Mouse (Mus musculus): ENCODE measurements around the gene Arhgap33. TPM values are rescaled to one million over a fixed set of nuclear protein-coding genes. Genes with fewer than 3 reads are reported as not detected.

The Arhgap33 gene
- total RNA-seq (2021) (under 1 TPM; 0.34 to 0.37 TPM), polyA plus RNA-seq (2012; rRNA removed) (2.3 and 3.0 TPM in 2 replicates)
- long read RNA-seq, partial matches to known transcripts, result 0 of 1 reads
- long read RNA-seq, other reads (novel, unspliced or antisense), result 1 of 1 reads

DNA sequence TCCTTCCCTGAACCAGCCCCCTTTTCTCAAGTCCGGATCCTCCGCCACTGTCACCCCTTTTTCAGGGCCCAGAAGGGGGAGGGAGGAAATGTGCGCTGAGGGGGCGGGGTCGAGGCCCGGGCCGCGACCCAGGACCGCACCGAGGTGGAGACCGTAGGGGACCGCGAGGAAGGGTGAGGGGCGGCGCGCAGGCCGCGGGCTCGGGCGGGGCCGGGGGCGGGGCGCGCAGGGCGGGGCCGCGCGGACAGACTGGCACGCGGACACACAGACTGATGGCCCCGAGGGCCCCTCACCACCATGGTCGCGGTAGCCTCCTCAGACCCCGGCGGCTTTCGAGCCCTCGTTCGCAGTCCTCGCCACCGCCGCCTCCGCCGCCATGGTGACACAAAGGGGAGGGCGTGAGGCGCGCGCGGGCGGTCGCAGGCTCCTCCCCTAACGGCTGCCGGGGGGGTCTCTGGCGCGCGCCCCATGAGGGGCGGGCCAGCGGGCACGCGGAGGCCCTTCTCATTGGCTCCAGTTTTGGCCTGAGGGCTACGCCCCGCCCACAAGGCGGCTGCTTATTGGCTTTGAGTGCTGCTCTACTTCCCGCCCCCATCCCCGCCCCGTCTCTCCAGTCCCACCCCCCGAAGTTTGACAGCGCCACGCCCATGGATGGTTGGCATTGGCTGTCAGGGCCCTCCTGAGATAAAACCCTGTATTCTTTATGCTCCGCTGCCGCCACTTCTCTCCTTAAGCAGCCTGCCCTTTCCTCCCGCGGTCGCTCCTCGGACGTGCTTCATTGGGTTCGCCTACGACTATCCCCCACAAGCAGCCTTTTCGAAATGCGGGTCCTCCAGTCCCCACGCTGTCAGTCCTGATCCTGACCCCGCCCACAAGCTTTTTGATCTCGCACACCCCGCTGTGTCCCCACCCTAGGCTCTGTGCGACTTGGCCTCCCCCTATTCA, at the start of gene Arhgap33:
TSS of gene Arhgap33 (minus strand) at position 428 of the 945 bp plus-strand sequence.
- H3K36me3 ChIP-seq (ENCODE audit: control insufficient read depth, insufficient read depth, low read length), result no peaks in the 10 kb centered on the region
- H3K27ac ChIP-seq, result no peak within 1 kb of the TSS
- 1% methylated on average over 76 of the region's 84 CpGs for WGBS
- intact Hi-C loops (cut with DNase I), result loop anchor here (2.0 to 5.0 kb wide), 2 partner anchors 16 to 163 kb away; no protein-coding TSS in a partner anchor
- H3K79me2 ChIP-seq (replicated peaks; ENCODE audit: control insufficient read depth, insufficient read depth, low read length), result no peaks in the 10 kb centered on the region
- no peak for TF ChIP-seq POLR2A (IDR thresholded peaks at IDR 0.05; ENCODE audit: insufficient read depth, low read depth, low read length)
- peaks cover 3% of the 10 kb centered on the region; the same call in 1 of the 2 replicates for H3K4me1 ChIP-seq (ENCODE audit: control insufficient read depth, insufficient read depth, low read length)
- H3K9ac ChIP-seq (ENCODE audit: low read depth, low read length), result peak within 1 kb of the TSS; percentile 80
- H3K4me3 ChIP-seq, result peak within 1 kb of the TSS; percentile 66
- H3K27me3 ChIP-seq (ENCODE audit: control insufficient read depth, insufficient read depth, low read length), result no peaks in the 10 kb centered on the region
- peak; percentile 96 for DNase-seq

DNA sequence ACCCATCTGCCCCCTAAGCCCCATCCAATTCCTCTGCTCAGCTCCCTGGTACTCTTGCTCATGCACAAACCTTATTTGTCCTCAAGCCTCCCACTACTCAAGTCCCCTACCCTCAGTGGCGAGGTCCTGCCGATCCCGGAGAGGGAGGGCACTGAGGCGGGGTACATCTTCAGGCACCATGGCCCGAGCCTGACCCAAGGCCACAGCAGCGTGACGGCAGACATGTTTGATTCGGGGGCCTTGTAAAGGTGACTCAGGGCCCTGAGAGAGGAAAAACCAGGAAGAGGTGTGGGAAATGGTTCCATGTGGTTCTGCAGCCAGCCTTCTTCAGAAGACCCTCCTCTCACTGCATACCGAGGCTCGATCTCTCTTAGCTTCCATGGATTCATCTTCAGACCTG, 49.5 kb upstream of the Arhgap33 start:
- Histone ChIP-seq H3K9ac (ENCODE audit: low read depth, low read length) (no peak overlapping the region), H3K27ac (no peak overlapping the region), H3K27me3 (ENCODE audit: control insufficient read depth, insufficient read depth, low read length) (no peaks in the 10 kb centered on the region), H3K36me3 (ENCODE audit: control insufficient read depth, insufficient read depth, low read length) (no peaks in the 10 kb centered on the region), H3K79me2 (replicated peaks; ENCODE audit: control insufficient read depth, insufficient read depth, low read length) (peaks cover 1% of the 10 kb centered on the region), H3K4me1 (ENCODE audit: control insufficient read depth, insufficient read depth, low read length) (no peaks in the 10 kb centered on the region), H3K4me3 (no peak overlapping the region)
- TF ChIP-seq POLR2A (IDR thresholded peaks at IDR 0.05; ENCODE audit: insufficient read depth, low read depth, low read length) (no peak), CTCF (IDR thresholded peaks at IDR 0.05) (no peak), EP300 (IDR thresholded peaks at IDR 0.05; ENCODE audit: insufficient read depth, low read depth, low read length) (no peak)
- 91% methylated on average over 10 of the region's 10 CpGs for WGBS
- intact Hi-C loops (cut with DNase I), result no loop called here
- no peak for DNase-seq

DNA sequence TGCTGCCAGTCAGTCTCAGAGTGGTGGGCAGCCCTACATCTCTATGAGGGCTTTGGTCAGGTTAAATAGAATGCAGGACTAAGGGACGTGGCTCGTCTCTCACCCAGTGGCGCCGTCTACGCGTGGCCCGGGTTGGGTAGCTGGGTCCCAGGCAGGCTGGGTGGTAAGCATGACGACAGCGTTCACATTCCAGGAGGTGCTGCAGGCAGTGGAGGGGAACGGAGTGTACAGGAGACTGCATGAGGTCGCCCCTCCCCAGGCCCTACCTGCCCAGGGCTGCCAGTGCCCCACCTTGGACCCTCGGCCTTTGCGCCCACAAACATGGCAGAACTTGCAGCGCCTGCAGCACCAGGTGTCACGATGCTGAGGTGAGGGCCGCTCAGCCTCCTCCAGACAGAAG, 46.7 kb upstream of the Arhgap33 start:
- Histone ChIP-seq H3K4me1 (ENCODE audit: control insufficient read depth, insufficient read depth, low read length) (no peaks in the 10 kb centered on the region), H3K4me3 (no peak overlapping the region), H3K27ac (no peak overlapping the region), H3K27me3 (ENCODE audit: control insufficient read depth, insufficient read depth, low read length) (no peaks in the 10 kb centered on the region), H3K36me3 (ENCODE audit: control insufficient read depth, insufficient read depth, low read length) (no peaks in the 10 kb centered on the region), H3K79me2 (replicated peaks; ENCODE audit: control insufficient read depth, insufficient read depth, low read length) (no peaks in the 10 kb centered on the region; the same call in 1 of the 2 replicates), H3K9ac (ENCODE audit: low read depth, low read length) (no peak overlapping the region)
- TF ChIP-seq EP300 (IDR thresholded peaks at IDR 0.05; ENCODE audit: insufficient read depth, low read depth, low read length), result no peak
- no peak for TF ChIP-seq CTCF (IDR thresholded peaks at IDR 0.05)
- TF ChIP-seq POLR2A (IDR thresholded peaks at IDR 0.05; ENCODE audit: insufficient read depth, low read depth, low read length), result no peak
- intact Hi-C loops (cut with DNase I), result no loop called here
- WGBS, result 94% methylated on average over 16 of the region's 16 CpGs
- no peak for DNase-seq

DNA sequence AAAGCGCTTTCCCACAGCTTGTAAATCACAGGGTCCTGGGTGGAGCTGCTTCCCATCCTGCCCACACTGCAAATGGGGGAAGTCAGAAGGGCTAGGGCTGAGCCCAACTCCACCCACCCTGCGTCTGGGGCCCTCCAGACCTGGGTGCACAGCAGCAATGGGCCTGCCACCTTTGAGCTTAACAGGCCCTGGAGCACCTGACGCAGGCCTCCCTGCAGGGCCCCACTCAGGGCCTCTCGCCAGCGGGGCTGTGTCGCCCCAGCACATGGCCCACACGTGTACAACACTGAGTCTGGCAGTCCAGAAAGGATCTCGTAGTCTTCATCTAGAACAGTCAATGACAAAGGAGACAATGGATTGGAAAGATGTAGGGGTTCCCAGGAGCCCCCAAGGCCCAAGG, 45.1 kb upstream of the Arhgap33 start:
- no peaks in the 10 kb centered on the region for H3K4me1 ChIP-seq (ENCODE audit: control insufficient read depth, insufficient read depth, low read length)
- no peak for DNase-seq
- no peak overlapping the region for H3K27ac ChIP-seq
- H3K9ac ChIP-seq (ENCODE audit: low read depth, low read length), result no peak overlapping the region
- no peak for TF ChIP-seq EP300 (IDR thresholded peaks at IDR 0.05; ENCODE audit: insufficient read depth, low read depth, low read length)
- no peak for TF ChIP-seq POLR2A (IDR thresholded peaks at IDR 0.05; ENCODE audit: insufficient read depth, low read depth, low read length)
- no peak for TF ChIP-seq CTCF (IDR thresholded peaks at IDR 0.05)
- no peaks in the 10 kb centered on the region for H3K36me3 ChIP-seq (ENCODE audit: control insufficient read depth, insufficient read depth, low read length)
- WGBS, result 94% methylated on average over 8 of the region's 8 CpGs
- no peak overlapping the region for H3K4me3 ChIP-seq
- H3K27me3 ChIP-seq (ENCODE audit: control insufficient read depth, insufficient read depth, low read length), result no peaks in the 10 kb centered on the region
- intact Hi-C loops (cut with DNase I), result no loop called here
- H3K79me2 ChIP-seq (replicated peaks; ENCODE audit: control insufficient read depth, insufficient read depth, low read length), result no peaks in the 10 kb centered on the region; the same call in 1 of the 2 replicates

DNA sequence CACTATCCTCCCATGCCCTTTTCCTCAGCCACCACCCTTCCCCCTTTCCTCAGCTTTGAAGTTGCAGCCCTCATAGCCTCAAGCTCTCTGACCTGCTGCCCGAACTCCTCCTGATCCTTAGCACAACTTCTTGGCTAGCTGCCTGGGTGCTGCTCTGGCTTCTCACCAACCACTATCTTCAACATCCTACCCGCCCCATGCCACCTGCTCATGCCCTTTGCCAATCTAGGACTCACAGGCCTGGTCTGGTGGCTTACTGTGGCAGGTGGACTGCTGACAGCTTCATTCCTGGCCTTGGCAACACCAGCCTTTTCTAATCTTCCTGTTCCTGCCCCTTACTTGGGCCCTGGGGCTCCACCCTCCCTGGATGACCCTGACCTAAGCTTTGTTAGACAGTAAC, 38.1 kb upstream of the Arhgap33 start:
- Histone ChIP-seq H3K9ac (ENCODE audit: low read depth, low read length) (no peak overlapping the region), H3K4me3 (no peak overlapping the region), H3K36me3 (ENCODE audit: control insufficient read depth, insufficient read depth, low read length) (no peaks in the 10 kb centered on the region), H3K27me3 (ENCODE audit: control insufficient read depth, insufficient read depth, low read length) (no peaks in the 10 kb centered on the region), H3K27ac (peak overlapping the region; percentile 15; the same call in 1 of the 2 replicates), H3K4me1 (ENCODE audit: control insufficient read depth, insufficient read depth, low read length) (no peaks in the 10 kb centered on the region), H3K79me2 (replicated peaks; ENCODE audit: control insufficient read depth, insufficient read depth, low read length) (no peaks in the 10 kb centered on the region)
- peak; percentile 58; the same call in 1 of the 2 replicates for TF ChIP-seq EP300 (IDR thresholded peaks at IDR 0.05; ENCODE audit: insufficient read depth, low read depth, low read length)
- no peak for TF ChIP-seq POLR2A (IDR thresholded peaks at IDR 0.05; ENCODE audit: insufficient read depth, low read depth, low read length)
- 43% methylated on average over 2 of the region's 2 CpGs for WGBS
- peak in 1 of 2 experiments; percentile 70 for DNase-seq
- intact Hi-C loops (cut with DNase I), result no loop called here

DNA sequence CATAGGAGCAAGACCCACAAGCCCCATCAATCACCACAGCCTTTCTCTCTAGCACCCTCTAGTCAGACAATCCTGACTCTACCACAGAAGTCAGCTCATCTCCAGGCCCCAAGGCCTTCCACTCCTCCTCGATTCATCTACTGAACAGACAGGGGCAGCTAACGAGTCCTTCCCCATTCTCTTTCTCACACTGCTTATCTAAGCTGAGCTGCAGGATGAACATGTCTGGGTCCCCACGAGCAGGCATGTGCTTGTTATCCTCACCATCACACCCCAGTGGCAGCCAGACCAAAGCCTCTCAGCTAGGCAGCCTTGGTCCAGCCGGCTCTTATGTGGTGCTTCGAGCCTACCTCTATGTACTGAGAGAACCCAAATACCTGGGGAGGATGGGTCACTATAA, 37.5 kb upstream of the Arhgap33 start:
- 79% methylated on average over 5 of the region's 5 CpGs for WGBS
- H3K4me3 ChIP-seq, result no peak overlapping the region
- DNase-seq, result no peak
- TF ChIP-seq EP300 (IDR thresholded peaks at IDR 0.05; ENCODE audit: insufficient read depth, low read depth, low read length) (no peak), CTCF (IDR thresholded peaks at IDR 0.05) (no peak), POLR2A (IDR thresholded peaks at IDR 0.05; ENCODE audit: insufficient read depth, low read depth, low read length) (no peak)
- H3K27me3 ChIP-seq (ENCODE audit: control insufficient read depth, insufficient read depth, low read length), result no peaks in the 10 kb centered on the region
- intact Hi-C loops (cut with DNase I), result no loop called here
- no peak overlapping the region for H3K27ac ChIP-seq
- no peak overlapping the region for H3K9ac ChIP-seq (ENCODE audit: low read depth, low read length)
- H3K4me1 ChIP-seq (ENCODE audit: control insufficient read depth, insufficient read depth, low read length), result no peaks in the 10 kb centered on the region
- no peaks in the 10 kb centered on the region for H3K79me2 ChIP-seq (replicated peaks; ENCODE audit: control insufficient read depth, insufficient read depth, low read length)
- H3K36me3 ChIP-seq (ENCODE audit: control insufficient read depth, insufficient read depth, low read length), result no peaks in the 10 kb centered on the region

All from heart, adult 2 months (tissue).